Mouse (Mus musculus): ENCODE results near the gene Gper1. TPM values are rescaled to one million over a fixed set of nuclear protein-coding genes. Genes with fewer than 3 reads are reported as not detected.

Gper1 gene
- not detected in 2 replicates for polyA plus RNA-seq (2012)

GRCm38 (mm10) chr5:139423026-139423865, at the start of gene Gper1:
Gene Gper1 (plus strand): TSS chr5:139423151.
- no peak for TF ChIP-seq GATA1 (IDR thresholded peaks at IDR 0.05; ENCODE audit: low read length)

- no peak for TF ChIP-seq GATA1 (IDR thresholded peaks at IDR 0.05; ENCODE audit: low read length)
Measured at GRCm38 (mm10) chr5:139373889-139374444, 49.0 kb upstream of the Gper1 start.

GRCm38 (mm10) chr5:139374841-139375240, 48.1 kb upstream of the Gper1 start:
- TF ChIP-seq GATA1 (IDR thresholded peaks at IDR 0.05; ENCODE audit: low read length) = no peak

- TF ChIP-seq GATA1 (IDR thresholded peaks at IDR 0.05; ENCODE audit: low read length) = no peak
Measured at GRCm38 (mm10) chr5:139377468-139378270, 45.3 kb upstream of the Gper1 start, which contains the start of gene Gpr146. Gene Gpr146 (plus strand): TSS chr5:139377697.

GRCm38 (mm10) chr5:139378271-139378556, 44.7 kb upstream of the Gper1 start:
- no peak for TF ChIP-seq GATA1 (IDR thresholded peaks at IDR 0.05; ENCODE audit: low read length)

- no peak for TF ChIP-seq GATA1 (IDR thresholded peaks at IDR 0.05; ENCODE audit: low read length)
Measured at GRCm38 (mm10) chr5:139378986-139379629, 43.8 kb upstream of the Gper1 start.

GRCm38 (mm10) chr5:139379771-139380384, 43.1 kb upstream of the Gper1 start:
- TF ChIP-seq GATA1 (IDR thresholded peaks at IDR 0.05; ENCODE audit: low read length) = no peak

GRCm38 (mm10) chr5:139380385-139381248, 42.3 kb upstream of the Gper1 start:
- no peak for TF ChIP-seq GATA1 (IDR thresholded peaks at IDR 0.05; ENCODE audit: low read length)

GRCm38 (mm10) chr5:139381586-139382513, 41.1 kb upstream of the Gper1 start:
- TF ChIP-seq GATA1 (IDR thresholded peaks at IDR 0.05; ENCODE audit: low read length) = peak; percentile 72

- TF ChIP-seq GATA1 (IDR thresholded peaks at IDR 0.05; ENCODE audit: low read length) = peak; percentile 39
Measured at GRCm38 (mm10) chr5:139382760-139383159, 40.2 kb upstream of the Gper1 start.

GRCm38 (mm10) chr5:139383234-139383633, 39.7 kb upstream of the Gper1 start:
- TF ChIP-seq GATA1 (IDR thresholded peaks at IDR 0.05; ENCODE audit: low read length) = no peak

GRCm38 (mm10) chr5:139384531-139384930, 38.4 kb upstream of the Gper1 start:
- no peak for TF ChIP-seq GATA1 (IDR thresholded peaks at IDR 0.05; ENCODE audit: low read length)

- no peak for TF ChIP-seq GATA1 (IDR thresholded peaks at IDR 0.05; ENCODE audit: low read length)
Measured at GRCm38 (mm10) chr5:139386047-139386446, 36.9 kb upstream of the Gper1 start.

All from G1E-ER4 (cell line).